ENCODE assay signal across 18 mouse cellular contexts in the genomic region with DNA sequence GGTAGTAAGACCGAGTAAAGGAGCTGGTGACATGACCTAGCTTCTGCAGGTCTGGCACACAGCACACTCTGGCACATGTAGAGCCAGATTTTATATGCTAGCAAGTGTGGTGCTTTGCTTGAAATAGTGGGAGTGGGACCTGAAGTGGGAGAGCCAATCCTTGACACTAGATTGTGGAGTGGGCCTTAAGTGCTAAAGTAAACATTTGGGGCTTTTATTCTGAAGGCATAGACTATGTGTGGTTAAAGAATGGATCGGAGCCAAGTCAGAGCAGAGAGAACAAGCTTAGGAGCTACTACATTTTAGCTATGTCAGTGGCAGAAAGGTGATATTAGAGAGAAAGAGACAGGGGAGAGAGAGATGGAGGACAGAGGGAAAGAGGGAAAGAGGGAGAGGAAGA.
DNase-seq lines count a peak whose midpoint lies in the region; ATAC-seq and TF ChIP-seq lines count a peak whose summit lies in the region.
"Had no signal": no experiment of that assay in that cellular context is flagged by ENCODE, and none has a peak within 500 bp of the region (broad histone marks: within the 10 kb centered on the region; RNA-seq: fewer than 3 reads in every experiment).

No protein-coding gene starts in this region.

- no peaks in the 10 kb centered on the region for H3K9me3 ChIP-seq in forebrain, embryonic 13.5 days (replicated peaks)
- no peaks in the 10 kb centered on the region for H3K9me3 ChIP-seq in forebrain, embryonic 12.5 days
- no peaks in the 10 kb centered on the region for H3K9me3 ChIP-seq in lung, embryonic 16.5 days (ENCODE audit: control insufficient read depth, low read length)
- H3K9me3 ChIP-seq: heart, embryonic 15.5 days; intestine, embryonic 15.5 days had no signal

- H3K4me2 ChIP-seq in forebrain, embryonic 13.5 days: no peak overlapping the region
- H3K4me2 ChIP-seq in forebrain, embryonic 12.5 days: no peak overlapping the region
- H3K4me2 ChIP-seq in lung, embryonic 16.5 days (ENCODE audit: low read depth, low read length): no peak overlapping the region
- H3K4me2 ChIP-seq: heart, embryonic 11.5 days; heart, embryonic 15.5 days; hindbrain, embryonic 14.5 days; intestine, embryonic 15.5 days had no signal

- peaks cover 19% of the 10 kb centered on the region; the same call in 1 of the 2 replicates for H3K4me1 ChIP-seq in forebrain, embryonic 13.5 days
- no peaks in the 10 kb centered on the region; the same call in 1 of the 2 replicates for H3K4me1 ChIP-seq in forebrain, embryonic 12.5 days
- H3K4me1 ChIP-seq in lung, embryonic 16.5 days (replicated peaks; ENCODE audit: control insufficient read depth, insufficient read depth, low read length): no peaks in the 10 kb centered on the region
- H3K4me1 ChIP-seq in heart, adult 2 months (ENCODE audit: control insufficient read depth, insufficient read depth, low read length): no peaks in the 10 kb centered on the region
- H3K4me1 ChIP-seq: heart, embryonic 15.5 days; intestine, embryonic 15.5 days had no signal

- H3K27me3 ChIP-seq in forebrain, embryonic 13.5 days: no peaks in the 10 kb centered on the region; the same call in 1 of the 2 replicates
- peaks cover 22% of the 10 kb centered on the region for H3K27me3 ChIP-seq in forebrain, embryonic 12.5 days
- H3K27me3 ChIP-seq in lung, embryonic 16.5 days (ENCODE audit: control insufficient read depth, insufficient read depth, low read depth, low read length): peaks cover 3% of the 10 kb centered on the region; the same call in 1 of the 2 replicates
- no peaks in the 10 kb centered on the region for H3K27me3 ChIP-seq in heart, adult 2 months (ENCODE audit: control insufficient read depth, insufficient read depth, low read length)
- H3K27me3 ChIP-seq: heart, embryonic 15.5 days; intestine, embryonic 15.5 days had no signal

- no peak for DNase-seq in lung, adult 18-20 months
- DNase-seq in lung, postnatal 10 days: peak; percentile 1
- DNase-seq in heart, adult 2 months: no peak
- DNase-seq in thymus, postnatal 36 days: no peak
- DNase-seq: adrenal gland, postnatal 14 days; cerebellum, adult 18-20 months; cerebellum, adult 9-11 months; gastrocnemius, postnatal 36 days; heart, adult 18-20 months; heart, postnatal 14 days had no signal

- 80% methylated on average over 2 of the region's 2 CpGs for WGBS in forebrain, embryonic 13.5 days
- 73% methylated on average over 2 of the region's 2 CpGs for WGBS in forebrain, embryonic 12.5 days
- WGBS in lung, embryonic 16.5 days: 35% methylated on average over 2 of the region's 2 CpGs
- 70% methylated on average over 2 of the region's 2 CpGs for WGBS in heart, adult 2 months

- intact Hi-C loops in heart, adult 2 months (cut with DNase I): no loop called here

- no peaks in the 10 kb centered on the region for H3K36me3 ChIP-seq in forebrain, embryonic 13.5 days (ENCODE audit: poor library complexity, severe bottlenecking)
- no peaks in the 10 kb centered on the region for H3K36me3 ChIP-seq in forebrain, embryonic 12.5 days (replicated peaks)
- H3K36me3 ChIP-seq in lung, embryonic 16.5 days (ENCODE audit: control insufficient read depth, insufficient read depth, low read length): no peaks in the 10 kb centered on the region
- H3K36me3 ChIP-seq in heart, adult 2 months (ENCODE audit: control insufficient read depth, insufficient read depth, low read length): no peaks in the 10 kb centered on the region
- H3K36me3 ChIP-seq: heart, embryonic 15.5 days; intestine, embryonic 15.5 days had no signal

- H3K9ac ChIP-seq in forebrain, embryonic 13.5 days: no peak overlapping the region
- H3K9ac ChIP-seq in forebrain, embryonic 12.5 days: no peak overlapping the region
- no peak overlapping the region for H3K9ac ChIP-seq in lung, embryonic 16.5 days (ENCODE audit: low read length)
- H3K9ac ChIP-seq in heart, adult 2 months (ENCODE audit: low read depth, low read length): no peak overlapping the region
- H3K9ac ChIP-seq: heart, embryonic 15.5 days; hindbrain, embryonic 14.5 days; intestine, embryonic 15.5 days had no signal

- ATAC-seq in forebrain, embryonic 13.5 days: 0 out of 2 replicates have a peak, but pooled peaks have one; percentile 10
- ATAC-seq in forebrain, embryonic 12.5 days (ENCODE audit: low FRiP score): no peak
- ATAC-seq in lung, embryonic 16.5 days (ENCODE audit: low read depth): peak; percentile 92
- ATAC-seq in granulocyte monocyte progenitor cell, adult 5-6 weeks (replicated peaks; ENCODE audit: poor library complexity, severe bottlenecking): no peak
- ATAC-seq: intestine, embryonic 15.5 days had no signal

- TF ChIP-seq CTCF in heart, adult 2 months (IDR thresholded peaks at IDR 0.05): no peak

- H3K27ac ChIP-seq in forebrain, embryonic 13.5 days: no peak overlapping the region; the same call in 1 of the 2 replicates
- H3K27ac ChIP-seq in forebrain, embryonic 12.5 days: no peak overlapping the region
- H3K27ac ChIP-seq in lung, embryonic 16.5 days (ENCODE audit: low read length): no peak overlapping the region; the same call in 1 of the 2 replicates
- H3K27ac ChIP-seq in heart, adult 2 months: no peak overlapping the region
- H3K27ac ChIP-seq: heart, embryonic 15.5 days; hindbrain, embryonic 14.5 days; intestine, embryonic 15.5 days had no signal

- no peak for TF ChIP-seq POLR2A in heart, adult 2 months (IDR thresholded peaks at IDR 0.05; ENCODE audit: insufficient read depth, low read depth, low read length)

- H3K4me3 ChIP-seq in forebrain, embryonic 13.5 days: no peak overlapping the region
- no peak overlapping the region for H3K4me3 ChIP-seq in forebrain, embryonic 12.5 days (replicated peaks)
- H3K4me3 ChIP-seq in lung, embryonic 16.5 days (ENCODE audit: low read length): no peak overlapping the region
- H3K4me3 ChIP-seq in heart, adult 2 months: no peak overlapping the region
- H3K4me3 ChIP-seq: heart, embryonic 15.5 days; intestine, embryonic 15.5 days had no signal

- TF ChIP-seq EP300 in heart, adult 2 months (IDR thresholded peaks at IDR 0.05; ENCODE audit: insufficient read depth, low read depth, low read length): no peak

- no peaks in the 10 kb centered on the region for H3K79me2 ChIP-seq in heart, adult 2 months (replicated peaks; ENCODE audit: control insufficient read depth, insufficient read depth, low read length)

Comparison
In these comparisons a context has a peak if more than half of its experiments do, and no peak if none do; other contexts are left out.
1. ATAC-seq: peak in forebrain, embryonic 13.5 days (single experiment) and lung, embryonic 16.5 days (single experiment); none in forebrain, embryonic 12.5 days (single experiment) and granulocyte monocyte progenitor cell, adult 5-6 weeks (single experiment).